Mouse (Mus musculus) G1E (cell line): ENCODE results near the gene Mns1.

Experiments
- CTCF ChIP-seq: IDR thresholded peaks from 2 replicates; pipeline ENCODE4 v1.5.1; 2012; ENCODE audit warnings: low read depth, low read length, inconsistent platforms, mixed read lengths
- GATA1 ChIP-seq: IDR thresholded peaks from 2 replicates; pipeline ENCODE4 v1.6.1; 2012; ENCODE audit warnings: borderline replicate concordance, low read length, inconsistent platforms, mixed read lengths
- POLR2AphosphoS5 ChIP-seq: IDR thresholded peaks from 2 replicates; pipeline ENCODE4 v1.6.1; 2012; ENCODE audit warnings: low read depth, low read length, inconsistent platforms; ENCODE audit not compliant: insufficient replicate concordance

GRCm38 (mm10) chr9:72422753-72423152, 15.1 kb upstream of the Mns1 start:
- TF ChIP-seq CTCF (no peak), GATA1 (no peak), POLR2AphosphoS5 (no peak)
